Comparison of ENCODE assay signal across 8 mouse cellular contexts in the genomic region with DNA sequence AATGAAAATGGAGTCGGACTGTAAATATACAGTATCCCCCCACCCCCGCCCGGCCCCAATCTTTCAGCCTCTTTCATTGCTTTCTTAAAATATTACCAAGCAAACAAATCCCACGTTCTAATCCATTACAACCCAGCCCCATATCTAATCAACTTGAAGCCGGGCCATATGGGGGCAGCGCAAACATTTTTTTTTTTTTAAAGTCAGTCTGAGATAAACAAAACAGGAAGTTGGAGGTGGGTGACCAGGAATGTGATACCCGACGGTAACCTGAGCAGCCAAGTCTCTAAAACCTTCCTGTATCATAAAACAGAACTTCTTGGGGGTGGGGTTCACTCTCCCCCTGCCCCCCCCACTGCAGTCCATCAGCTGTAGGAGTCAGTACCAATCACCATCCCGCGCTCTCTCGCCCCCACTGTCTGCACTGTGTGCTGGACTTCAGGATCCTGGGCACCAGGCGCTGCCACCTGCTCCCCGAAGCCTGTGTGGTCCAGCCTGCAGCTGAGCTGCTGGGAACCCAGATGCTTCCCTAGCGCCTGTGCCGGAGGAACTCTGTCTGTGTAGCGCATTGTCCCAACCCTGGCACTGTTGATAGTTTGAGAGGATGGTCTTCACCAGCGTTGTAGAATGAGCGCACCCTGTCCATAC. TPM values are rescaled to one million over a fixed set of nuclear protein-coding genes. Genes with fewer than 3 reads are reported as not detected.
DNase-seq lines count a peak whose midpoint lies in the region; ATAC-seq lines count a peak whose summit lies in the region.
"Had no signal": no experiment of that assay in that cellular context is flagged by ENCODE, and none has a peak within 500 bp of the region (broad histone marks: within the 10 kb centered on the region; RNA-seq: fewer than 3 reads in every experiment).

No protein-coding gene starts in this region.

- peak; percentile 72; the same call in 1 of the 2 replicates for ATAC-seq in kidney, embryonic 16.5 days (ENCODE audit: low FRiP score, low TSS enrichment)
- no peak for ATAC-seq in hindbrain, embryonic 14.5 days (ENCODE audit: low FRiP score)

- H3K27ac ChIP-seq in kidney, embryonic 16.5 days (ENCODE audit: low read length), result no peak overlapping the region
- no peak overlapping the region; the same call in 1 of the 2 replicates for H3K27ac ChIP-seq in embryonic facial prominence, embryonic 10.5 days (replicated peaks)
- H3K27ac ChIP-seq in hindbrain, embryonic 14.5 days, result no peak overlapping the region

- H3K27me3 ChIP-seq in kidney, embryonic 16.5 days (ENCODE audit: insufficient read depth, low read length), result 0 out of 2 replicates have a peak, but pooled peaks cover 3% of the 10 kb centered on the region
- H3K27me3 ChIP-seq in embryonic facial prominence, embryonic 10.5 days (replicated peaks; ENCODE audit: low read depth, poor library complexity, severe bottlenecking), result peaks cover 67% of the 10 kb centered on the region
- peaks cover 8% of the 10 kb centered on the region for H3K27me3 ChIP-seq in hindbrain, embryonic 14.5 days (ENCODE audit: control insufficient read depth, insufficient read depth, low read length)

- peak overlapping the region; percentile 47 for H3K4me2 ChIP-seq in kidney, embryonic 16.5 days (replicated peaks; ENCODE audit: low read depth, low read length)
- H3K4me2 ChIP-seq in hindbrain, embryonic 14.5 days (replicated peaks), result 0 out of 2 replicates have a peak overlapping the region, but pooled peaks have one; percentile 8

- DNase-seq in kidney, adult 18-20 months, result no peak
- DNase-seq in embryonic facial prominence, embryonic 10.5 days (ENCODE audit: low spot score), result peak; percentile 53
- DNase-seq in hindbrain, embryonic 14.5 days (ENCODE audit: low spot score), result no peak
- peak; percentile 20 for DNase-seq in retina, postnatal 7 days (ENCODE audit: low read depth, low spot score)
- DNase-seq in ovary, postnatal 36 days (ENCODE audit: low spot score), result no peak
- no peak for DNase-seq in thymus, postnatal 25 days
- DNase-seq: cerebellum, adult 2 months had no signal

- H3K9ac ChIP-seq in kidney, embryonic 16.5 days (replicated peaks; ENCODE audit: low read length), result peak overlapping the region; percentile 25; the same call in 1 of the 2 replicates
- no peak overlapping the region for H3K9ac ChIP-seq in hindbrain, embryonic 14.5 days

- peaks cover 13% of the 10 kb centered on the region for H3K4me1 ChIP-seq in kidney, embryonic 16.5 days (ENCODE audit: insufficient read depth, low read length)
- peaks cover 33% of the 10 kb centered on the region for H3K4me1 ChIP-seq in embryonic facial prominence, embryonic 10.5 days
- no peaks in the 10 kb centered on the region for H3K4me1 ChIP-seq in hindbrain, embryonic 14.5 days (replicated peaks; ENCODE audit: control insufficient read depth, insufficient read depth, low read length)

- WGBS in kidney, embryonic 16.5 days, result 30% methylated on average over 18 of the region's 18 CpGs
- WGBS in embryonic facial prominence, embryonic 10.5 days, result 39% methylated on average over 18 of the region's 18 CpGs
- 48% methylated on average over 18 of the region's 18 CpGs for WGBS in hindbrain, embryonic 14.5 days

- H3K36me3 ChIP-seq in kidney, embryonic 16.5 days (ENCODE audit: insufficient read depth, low read length), result no peaks in the 10 kb centered on the region
- H3K36me3 ChIP-seq in embryonic facial prominence, embryonic 10.5 days (replicated peaks), result no peaks in the 10 kb centered on the region
- no peaks in the 10 kb centered on the region for H3K36me3 ChIP-seq in hindbrain, embryonic 14.5 days (replicated peaks; ENCODE audit: control insufficient read depth, insufficient read depth)

- H3K9me3 ChIP-seq in kidney, embryonic 16.5 days (ENCODE audit: low read length), result no peaks in the 10 kb centered on the region
- H3K9me3 ChIP-seq in embryonic facial prominence, embryonic 10.5 days, result no peaks in the 10 kb centered on the region
- H3K9me3 ChIP-seq in hindbrain, embryonic 14.5 days (ENCODE audit: control insufficient read depth, low read length), result no peaks in the 10 kb centered on the region

- peak overlapping the region; percentile 19; the same call in 1 of the 2 replicates for H3K4me3 ChIP-seq in kidney, embryonic 16.5 days (ENCODE audit: low read length)
- H3K4me3 ChIP-seq in embryonic facial prominence, embryonic 10.5 days, result peak overlapping the region; percentile 34
- no peak overlapping the region for H3K4me3 ChIP-seq in hindbrain, embryonic 14.5 days (replicated peaks; ENCODE audit: low read length)

RNA-seq across cellular contexts. Expression of gene Cldn14, which starts 32.6 kb away (rescaled TPM):
- 0.12 and 0.14 TPM in 2 replicates for polyA plus RNA-seq in kidney, embryonic 16.5 days (2015; fragmentation: Nextera tagmentation; extraction: Ambion mirVana)
- polyA plus RNA-seq in embryonic facial prominence, embryonic 10.5 days (2016; fragmentation: Nextera tagmentation; extraction: Ambion mirVana), result not detected in 2 replicates
- polyA plus RNA-seq in hindbrain, embryonic 14.5 days (2014; fragmentation: Nextera tagmentation; extraction: Ambion mirVana), result not detected in 2 replicates

RNA-seq across cellular contexts. Expression of gene Sim2, which starts 43.5 kb away (rescaled TPM):
- polyA plus RNA-seq in kidney, embryonic 16.5 days (2015; fragmentation: Nextera tagmentation; extraction: Ambion mirVana), result 1.3 and 1.7 TPM in 2 replicates
- 0.87 and 1.5 TPM in 2 replicates for polyA plus RNA-seq in embryonic facial prominence, embryonic 10.5 days (2016; fragmentation: Nextera tagmentation; extraction: Ambion mirVana)
- 0.04 and 0.25 TPM in 2 replicates for polyA plus RNA-seq in hindbrain, embryonic 14.5 days (2014; fragmentation: Nextera tagmentation; extraction: Ambion mirVana)

Comparison
In these comparisons a context has a peak if more than half of its experiments do, and no peak if none do; other contexts are left out.
1. DNase-seq: peak in embryonic facial prominence, embryonic 10.5 days (single experiment) and retina, postnatal 7 days (single experiment); none in kidney, adult 18-20 months (single experiment), hindbrain, embryonic 14.5 days (single experiment), ovary, postnatal 36 days (single experiment) and thymus, postnatal 25 days (single experiment).